Mouse (Mus musculus): ENCODE measurements around the gene Cd47. TPM values are rescaled to one million over a fixed set of nuclear protein-coding genes. Genes with fewer than 3 reads are reported as not detected.

Cd47 gene
- polyA plus RNA-seq, 1 experiment from 2014 or later, result 95.2 TPM

DNA sequence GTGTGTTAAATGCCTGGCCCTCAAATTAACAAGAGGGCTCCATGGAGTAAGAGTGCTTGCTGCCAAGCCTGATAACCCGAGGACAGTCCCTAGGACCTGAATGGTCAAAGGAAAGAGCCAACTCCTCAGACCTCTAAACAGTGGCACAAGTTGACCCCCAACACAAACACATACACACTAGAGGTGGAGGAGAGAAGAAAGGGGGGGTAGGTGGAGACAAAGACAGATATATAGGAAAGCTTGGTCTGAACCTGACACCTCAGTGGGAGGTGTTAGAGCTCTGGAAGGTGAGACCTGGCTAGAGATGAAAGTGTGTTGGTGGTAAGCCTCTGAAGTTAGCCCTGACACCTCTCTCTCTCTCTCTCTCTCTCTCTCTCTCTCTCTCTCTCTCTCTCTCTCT, 27.8 kb upstream of the Cd47 start:
- TF ChIP-seq EP300 (optimal IDR thresholded peaks at IDR 0.05) (no peak), CTCF (IDR thresholded peaks at IDR 0.05; ENCODE audit: low read depth) (no peak)
- DNase-seq (ENCODE audit: low spot score) (no peak), ATAC-seq (ENCODE audit: low FRiP score, low TSS enrichment) (no peak)
- Histone ChIP-seq H3K9ac (ENCODE audit: low read length) (no peak overlapping the region), H3K4me3 (ENCODE audit: low read depth, low read length) (no peak overlapping the region), H3K9me3 (ENCODE audit: control insufficient read depth, low read length) (no peaks in the 10 kb centered on the region), H3K27ac (replicated peaks) (no peak overlapping the region), H3K4me1 (replicated peaks; ENCODE audit: control insufficient read depth, insufficient read depth) (no peaks in the 10 kb centered on the region), H3K36me3 (ENCODE audit: control insufficient read depth, insufficient read depth, low read length) (no peaks in the 10 kb centered on the region), H3K4me2 (replicated peaks; ENCODE audit: low read depth) (no peak overlapping the region), H3K27me3 (ENCODE audit: control insufficient read depth, insufficient read depth, low read length) (no peaks in the 10 kb centered on the region)
- WGBS, result 24% methylated on average over 1 of the region's 1 CpGs

- H3K4me2 ChIP-seq (replicated peaks; ENCODE audit: low read depth), result no peak overlapping the region
- DNase-seq (ENCODE audit: low spot score) (no peak), ATAC-seq (ENCODE audit: low FRiP score, low TSS enrichment) (no peak)
- no peaks in the 10 kb centered on the region for H3K9me3 ChIP-seq (ENCODE audit: control insufficient read depth, low read length)
- H3K4me3 ChIP-seq (ENCODE audit: low read depth, low read length), result no peak overlapping the region
- H3K27me3 ChIP-seq (ENCODE audit: control insufficient read depth, insufficient read depth, low read length), result no peaks in the 10 kb centered on the region
- H3K4me1 ChIP-seq (replicated peaks; ENCODE audit: control insufficient read depth, insufficient read depth), result no peaks in the 10 kb centered on the region
- no peak overlapping the region for H3K9ac ChIP-seq (ENCODE audit: low read length)
- no peak overlapping the region for H3K27ac ChIP-seq (replicated peaks)
- TF ChIP-seq CTCF (IDR thresholded peaks at IDR 0.05; ENCODE audit: low read depth) (no peak), EP300 (optimal IDR thresholded peaks at IDR 0.05) (no peak)
- H3K36me3 ChIP-seq (ENCODE audit: control insufficient read depth, insufficient read depth, low read length), result no peaks in the 10 kb centered on the region
- 85% methylated on average over 1 of the region's 1 CpGs for WGBS
These were observed 27.3 kb upstream of the Cd47 start for GRCm38 (mm10) chr16:49773068-49773467.

DNA sequence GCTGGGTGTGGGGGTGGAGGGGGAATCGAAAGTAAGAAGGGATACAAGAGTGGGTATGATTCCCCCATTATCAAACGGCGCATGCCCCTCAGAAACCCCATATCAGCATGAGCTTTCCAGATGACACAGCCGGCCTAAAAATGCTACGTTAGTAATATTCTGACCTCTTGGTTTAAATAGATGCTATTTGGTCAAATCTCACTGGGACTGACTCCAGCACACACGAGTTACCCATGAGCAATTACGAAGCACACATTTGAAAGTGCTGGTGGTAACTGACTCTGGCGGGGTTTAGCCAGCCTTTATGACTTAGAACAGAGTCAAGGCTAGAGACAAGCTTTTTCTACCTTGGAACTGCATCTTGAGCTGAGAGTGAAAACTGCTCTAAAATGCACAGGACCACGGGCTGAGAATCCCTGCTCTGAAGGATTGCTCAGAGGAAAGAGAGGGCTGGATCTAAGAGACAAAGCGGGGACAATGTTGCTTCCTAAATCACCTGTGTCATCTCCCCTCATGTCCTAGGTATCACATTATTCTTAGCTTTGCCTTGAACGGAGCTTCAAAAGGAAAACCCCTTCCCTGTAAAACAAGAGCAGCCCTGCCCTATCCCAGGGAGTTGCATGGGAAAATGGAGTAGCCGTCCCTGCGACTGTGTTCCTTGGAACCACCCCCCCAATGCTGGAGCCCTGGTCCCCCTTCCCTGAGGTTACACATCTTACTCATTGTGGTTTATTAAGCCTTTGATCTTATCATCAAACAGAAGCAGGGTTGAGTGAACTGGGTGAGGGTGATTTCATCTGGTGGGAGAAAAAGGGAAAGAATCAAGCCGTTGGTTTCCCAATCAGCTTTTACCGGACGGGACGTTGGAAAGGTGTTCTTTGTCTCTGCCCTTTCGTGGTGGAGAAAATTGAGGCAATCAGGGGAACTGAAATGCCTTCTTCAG, 26.0 kb upstream of the Cd47 start:
- no peaks in the 10 kb centered on the region for H3K9me3 ChIP-seq (ENCODE audit: control insufficient read depth, low read length)
- H3K4me1 ChIP-seq (replicated peaks; ENCODE audit: control insufficient read depth, insufficient read depth), result no peaks in the 10 kb centered on the region
- TF ChIP-seq CTCF (IDR thresholded peaks at IDR 0.05; ENCODE audit: low read depth), result no peak
- no peak for TF ChIP-seq EP300 (optimal IDR thresholded peaks at IDR 0.05)
- H3K27ac ChIP-seq (replicated peaks), result no peak overlapping the region
- no peak overlapping the region for H3K4me3 ChIP-seq (ENCODE audit: low read depth, low read length)
- WGBS, result 80% methylated on average over 18 of the region's 18 CpGs
- no peaks in the 10 kb centered on the region for H3K27me3 ChIP-seq (ENCODE audit: control insufficient read depth, insufficient read depth, low read length)
- no peak overlapping the region for H3K9ac ChIP-seq (ENCODE audit: low read length)
- H3K4me2 ChIP-seq (replicated peaks; ENCODE audit: low read depth), result no peak overlapping the region
- ATAC-seq (ENCODE audit: low FRiP score, low TSS enrichment) (no peak), DNase-seq (ENCODE audit: low spot score) (no peak)
- H3K36me3 ChIP-seq (ENCODE audit: control insufficient read depth, insufficient read depth, low read length), result no peaks in the 10 kb centered on the region

DNA sequence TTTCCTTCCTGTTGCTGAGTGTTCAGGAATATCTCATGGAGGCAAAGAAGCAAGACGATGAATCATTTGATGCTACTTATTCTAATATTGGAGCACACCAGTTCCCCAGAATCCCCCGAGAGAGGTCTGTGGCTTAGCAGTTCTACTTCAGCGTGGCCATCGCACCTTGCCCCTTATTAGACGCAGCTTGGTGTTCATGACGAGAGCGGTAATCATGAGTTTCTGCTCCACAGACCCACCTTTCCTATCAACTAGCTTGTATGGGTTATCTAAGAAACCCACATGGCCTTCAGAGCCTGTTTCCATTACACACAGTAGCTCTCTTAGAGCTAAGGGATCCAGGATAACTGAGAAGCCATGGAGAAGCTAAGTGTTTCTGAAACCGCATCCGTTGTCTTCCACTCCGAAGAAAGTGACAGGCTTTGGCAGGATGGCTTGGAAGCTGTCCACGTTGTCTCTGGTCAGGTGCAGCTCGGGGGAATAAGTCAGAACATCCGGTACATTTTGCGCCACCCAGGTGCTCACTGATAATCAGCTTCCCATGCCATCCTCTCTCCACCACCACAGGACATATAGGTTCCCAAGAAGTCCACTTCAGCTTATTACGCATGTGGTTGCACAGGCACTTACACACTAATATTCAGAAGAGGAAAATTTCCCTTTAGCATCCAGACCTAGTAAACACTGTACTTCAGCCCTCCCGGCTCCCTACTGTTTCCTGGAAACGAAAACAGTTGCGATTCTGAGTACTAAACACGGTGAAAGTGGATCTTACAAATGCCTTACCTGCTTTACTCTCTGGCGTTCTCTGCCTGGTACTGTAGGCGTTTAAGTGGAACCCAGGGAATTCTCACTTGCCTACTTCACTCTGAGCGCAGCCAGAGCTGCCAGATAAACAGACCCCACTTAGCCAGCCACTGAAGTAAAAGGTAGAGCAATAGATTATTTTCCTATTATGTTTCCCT, 25.0 kb upstream of the Cd47 start:
- Histone ChIP-seq H3K4me1 (replicated peaks; ENCODE audit: control insufficient read depth, insufficient read depth) (no peaks in the 10 kb centered on the region), H3K4me3 (ENCODE audit: low read depth, low read length) (no peak overlapping the region), H3K36me3 (ENCODE audit: control insufficient read depth, insufficient read depth, low read length) (no peaks in the 10 kb centered on the region), H3K4me2 (replicated peaks; ENCODE audit: low read depth) (no peak overlapping the region), H3K27me3 (ENCODE audit: control insufficient read depth, insufficient read depth, low read length) (no peaks in the 10 kb centered on the region), H3K27ac (replicated peaks) (no peak overlapping the region), H3K9me3 (ENCODE audit: control insufficient read depth, low read length) (no peaks in the 10 kb centered on the region), H3K9ac (ENCODE audit: low read length) (no peak overlapping the region)
- DNase-seq (ENCODE audit: low spot score) (no peak), ATAC-seq (ENCODE audit: low FRiP score, low TSS enrichment) (no peak)
- 86% methylated on average over 22 of the region's 22 CpGs for WGBS
- TF ChIP-seq CTCF (IDR thresholded peaks at IDR 0.05; ENCODE audit: low read depth) (no peak), EP300 (optimal IDR thresholded peaks at IDR 0.05) (no peak)

- Histone ChIP-seq H3K36me3 (ENCODE audit: control insufficient read depth, insufficient read depth, low read length) (no peaks in the 10 kb centered on the region), H3K27ac (replicated peaks) (no peak overlapping the region), H3K9me3 (ENCODE audit: control insufficient read depth, low read length) (no peaks in the 10 kb centered on the region), H3K4me2 (replicated peaks; ENCODE audit: low read depth) (no peak overlapping the region), H3K4me1 (replicated peaks; ENCODE audit: control insufficient read depth, insufficient read depth) (no peaks in the 10 kb centered on the region), H3K27me3 (ENCODE audit: control insufficient read depth, insufficient read depth, low read length) (no peaks in the 10 kb centered on the region), H3K9ac (ENCODE audit: low read length) (no peak overlapping the region), H3K4me3 (ENCODE audit: low read depth, low read length) (no peak overlapping the region)
- TF ChIP-seq EP300 (optimal IDR thresholded peaks at IDR 0.05) (no peak), CTCF (IDR thresholded peaks at IDR 0.05; ENCODE audit: low read depth) (no peak)
- ATAC-seq (ENCODE audit: low FRiP score, low TSS enrichment) (no peak), DNase-seq (ENCODE audit: low spot score) (no peak)
- WGBS, result 65% methylated on average over 7 of the region's 7 CpGs
These were observed 23.4 kb upstream of the Cd47 start for GRCm38 (mm10) chr16:49776981-49777380.

All from stomach, postnatal 0 days (tissue).